Mouse (Mus musculus) heart, adult 2 months (tissue): ENCODE data around the gene Rnasel. TPM values are rescaled to one million over a fixed set of nuclear protein-coding genes. Genes with fewer than 3 reads are reported as not detected.
A peak's percentile ranks its signal among the peaks of the same experiment; 100 is the strongest.

Experiments
- DNase-seq, 2 experiments: peaks; one replicate each; pipeline ENCODE4 v3.0.0; 2021
- H3K27ac ChIP-seq: fragments of 200-600 bp; 2 replicates; pipeline ENCODE4 v1.8.1; 2022
- H3K27me3 ChIP-seq: fragments of 200-500 bp; 2 replicates; pipeline ENCODE4 v1.6.1; 2012; ENCODE audit warnings: mild to moderate bottlenecking, low read length, inconsistent platforms, mixed read lengths; ENCODE audit not compliant: control insufficient read depth, insufficient read depth
- H3K36me3 ChIP-seq: fragments of 200-500 bp; 2 replicates; pipeline ENCODE4 v1.6.1; 2012; ENCODE audit warnings: low read length, inconsistent platforms; ENCODE audit not compliant: control insufficient read depth, insufficient read depth
- H3K4me1 ChIP-seq: fragments of 200-500 bp; 2 replicates; pipeline ENCODE4 v1.6.1; 2011; ENCODE audit warnings: low read length; ENCODE audit not compliant: control insufficient read depth, insufficient read depth
- H3K4me3 ChIP-seq: fragments of 200-600 bp; 2 replicates; pipeline ENCODE4 v1.8.1; 2022
- H3K79me2 ChIP-seq: fragments of 200-500 bp; replicated peaks from 2 replicates; pipeline ENCODE4 v1.6.1; 2012; ENCODE audit warnings: mild to moderate bottlenecking, inconsistent platforms, low read length, moderate library complexity, mixed read lengths; ENCODE audit not compliant: control insufficient read depth, insufficient read depth
- H3K9ac ChIP-seq: fragments of 200-500 bp; 2 replicates; pipeline ENCODE4 v1.6.1; 2012; ENCODE audit warnings: low read depth, mild to moderate bottlenecking, control low read depth, inconsistent platforms, low read length, mixed read lengths
- CTCF ChIP-seq: fragments of 200-600 bp; IDR thresholded peaks from 2 replicates; pipeline ENCODE4 v1.8.1; 2022; ENCODE audit warnings: antibody characterized with exemption, mild to moderate bottlenecking, moderate library complexity
- EP300 ChIP-seq: fragments of 200-500 bp; IDR thresholded peaks from 2 replicates; pipeline ENCODE4 v1.6.1; 2011; ENCODE audit warnings: low read depth, low read length, control low read depth; ENCODE audit not compliant: insufficient read depth
- POLR2A ChIP-seq: fragments of 200-500 bp; IDR thresholded peaks from 2 replicates; pipeline ENCODE4 v1.6.1; 2011; ENCODE audit warnings: mild to moderate bottlenecking, low read depth, low read length, control low read depth; ENCODE audit not compliant: insufficient read depth
- WGBS: fragments of 180-500 bp; shearing (Covaris S2); methylation state at CpG from one replicate; pipeline ENCODE4 v1.1.7; 2018; 5-methylcytosine and 5-hydroxymethylcytosine counted together
- intact Hi-C: fragments of 180-260 bp; cut with DNase I; formaldehyde crosslinking; loops from one replicate; pipeline ENCODE4 v1.15.1; 2025
- long read RNA-seq: library from polyadenylated mRNA; stranded (forward); transcript quantifications from one replicate; pipeline ENCODE4 v2.0.0, GENCODE M21; 2021
- polyA plus RNA-seq: library from polyadenylated mRNA; depleted of rRNA; stranded (reverse); fragments of >200 nt; gene quantifications from 2 replicates; pipeline ENCODE4 v1.2.3, GENCODE M21; 2012; rRNA removed
- total RNA-seq, 2 experiments: library from RNA; stranded (reverse); gene quantifications; 2 replicates each; pipeline ENCODE4 v1.2.3; 2021

The Rnasel gene
- total RNA-seq = 1 to 10 TPM; 4.1 to 4.6 TPM
- polyA plus RNA-seq = 2.5 and 4.4 TPM in 2 replicates
- long read RNA-seq = 0 reads

GRCm38 (mm10) chr1:153749211-153749801, at the start of gene Rnasel:
Rnasel (plus strand) TSS chr1:153749426.
- peak within 1 kb of the TSS; percentile 72 for H3K9ac ChIP-seq
- peak within 1 kb of the TSS; percentile 49 for H3K4me3 ChIP-seq
- peak; percentile 72 to 78 for DNase-seq
- WGBS = 1% methylated on average over 18 of the region's 18 CpGs
- intact Hi-C loops = loop anchor here (2.0 to 5.0 kb wide), 2 partner anchors 58 to 431 kb away; no protein-coding TSS in a partner anchor
- H3K79me2 ChIP-seq = no peaks in the 10 kb centered on the region
- peak; percentile 92 for TF ChIP-seq CTCF
- TF ChIP-seq POLR2A = no peak
- TF ChIP-seq EP300 = 0 out of 2 replicates have a peak, but pooled peaks have one; percentile 39
- H3K27ac ChIP-seq = peak within 1 kb of the TSS; percentile 76
- no peaks in the 10 kb centered on the region for H3K27me3 ChIP-seq
- H3K36me3 ChIP-seq = no peaks in the 10 kb centered on the region
- peaks cover 12% of the 10 kb centered on the region for H3K4me1 ChIP-seq

GRCm38 (mm10) chr1:153700448-153701063, 48.7 kb upstream of the Rnasel start:
- WGBS = 87% methylated on average over 11 of the region's 11 CpGs
- no peak for DNase-seq
- intact Hi-C loops = no loop called here

GRCm38 (mm10) chr1:153701461-153701860, 47.8 kb upstream of the Rnasel start:
- H3K4me3 ChIP-seq = no peak overlapping the region
- H3K27me3 ChIP-seq = no peaks in the 10 kb centered on the region
- DNase-seq = no peak
- H3K4me1 ChIP-seq = no peaks in the 10 kb centered on the region; the same call in 1 of the 2 replicates
- no peak overlapping the region for H3K27ac ChIP-seq
- H3K79me2 ChIP-seq = no peaks in the 10 kb centered on the region
- intact Hi-C loops = no loop called here
- H3K36me3 ChIP-seq = no peaks in the 10 kb centered on the region
- TF ChIP-seq EP300 (no peak), POLR2A (no peak), CTCF (no peak)
- no peak overlapping the region for H3K9ac ChIP-seq
- 92% methylated on average over 1 of the region's 1 CpGs for WGBS

More at GRCm38 (mm10) chr1:153700448-153701063, 48.7 kb upstream of the Rnasel start:
- Histone ChIP-seq H3K27ac (no peak overlapping the region), H3K9ac (no peak overlapping the region), H3K79me2 (no peaks in the 10 kb centered on the region), H3K4me3 (no peak overlapping the region), H3K27me3 (no peaks in the 10 kb centered on the region), H3K36me3 (no peaks in the 10 kb centered on the region), H3K4me1 (no peaks in the 10 kb centered on the region; the same call in 1 of the 2 replicates)
- TF ChIP-seq CTCF (no peak), EP300 (no peak), POLR2A (no peak)

- Histone ChIP-seq H3K4me3 (no peak overlapping the region), H3K36me3 (no peaks in the 10 kb centered on the region), H3K27me3 (no peaks in the 10 kb centered on the region), H3K27ac (no peak overlapping the region), H3K9ac (no peak overlapping the region), H3K79me2 (no peaks in the 10 kb centered on the region), H3K4me1 (no peaks in the 10 kb centered on the region; the same call in 1 of the 2 replicates)
- WGBS = 81% methylated on average over 8 of the region's 8 CpGs
- no peak for DNase-seq
- TF ChIP-seq POLR2A = no peak
- TF ChIP-seq CTCF = no peak
- TF ChIP-seq EP300 = no peak
- intact Hi-C loops = no loop called here
Observed at GRCm38 (mm10) chr1:153702166-153702852, 46.9 kb upstream of the Rnasel start.

GRCm38 (mm10) chr1:153702853-153703410, 46.3 kb upstream of the Rnasel start:
- no peak for DNase-seq
- H3K36me3 ChIP-seq = no peaks in the 10 kb centered on the region
- intact Hi-C loops = no loop called here

More at GRCm38 (mm10) chr1:153702853-153703410, 46.3 kb upstream of the Rnasel start:
- Histone ChIP-seq H3K9ac (no peak overlapping the region), H3K27ac (no peak overlapping the region), H3K4me1 (no peaks in the 10 kb centered on the region; the same call in 1 of the 2 replicates), H3K4me3 (no peak overlapping the region), H3K27me3 (no peaks in the 10 kb centered on the region), H3K79me2 (no peaks in the 10 kb centered on the region)
- WGBS = 39% methylated on average over 8 of the region's 8 CpGs
- TF ChIP-seq POLR2A (no peak), EP300 (no peak), CTCF (no peak)
